Mouse (Mus musculus) brain, embryonic 14.5 days (tissue): ENCODE results near the gene Stard13.

ENCODE experiments used
- CTCF ChIP-seq: fragments of 200-500 bp; IDR thresholded peaks from 2 replicates; pipeline ENCODE4 v1.5.1; 2012; ENCODE audit warnings: inconsistent platforms, mild to moderate bottlenecking, moderate library complexity, borderline replicate concordance; ENCODE audit not compliant: insufficient read depth, insufficient read length; ENCODE audit errors: extremely low read depth
- POLR2A ChIP-seq: fragments of 200-500 bp; IDR thresholded peaks from 2 replicates; pipeline ENCODE4 v1.6.1; 2012; ENCODE audit warnings: mild to moderate bottlenecking, inconsistent platforms, borderline replicate concordance; ENCODE audit not compliant: poor library complexity, insufficient read depth, insufficient read length, severe bottlenecking; ENCODE audit errors: extremely low read depth

GRCm38 (mm10) chr5:151018450-151018849 lies 215.2 kb downstream of the Stard13 start:
- no peak for TF ChIP-seq CTCF
- TF ChIP-seq POLR2A = no peak
